Mouse (Mus musculus) stomach, embryonic 14.5 days (tissue): ENCODE data around the gene Dda1. TPM values are rescaled to one million over a fixed set of nuclear protein-coding genes. Genes with fewer than 3 reads are reported as not detected.

ENCODE experiments used
- ATAC-seq: fragments of 200-750 bp; cut with Nextera tagmentation; 2 replicates; pipeline ENCODE4 v1.8.0; 2017; ENCODE audit warnings: low read depth, moderate TSS enrichment; ENCODE audit not compliant: insufficient number of reproducible peaks, insufficient read depth, low FRiP score
- H3K27ac ChIP-seq: fragments of 300-500 bp; sonication (generic); 2 replicates; pipeline ENCODE4 v1.5.1; 2014; ENCODE audit warnings: mild to moderate bottlenecking, low read length, moderate library complexity, mixed read lengths
- H3K27me3 ChIP-seq: fragments of 300-500 bp; sonication (generic); 2 replicates; pipeline ENCODE4 v1.6.1; 2014; ENCODE audit warnings: low read length, control low read depth, mixed read lengths; ENCODE audit not compliant: control insufficient read depth, insufficient read depth
- H3K36me3 ChIP-seq: fragments of 300-500 bp; sonication (generic); 2 replicates; pipeline ENCODE4 v1.6.1; 2014; ENCODE audit warnings: mild to moderate bottlenecking, control low read depth, low read length, moderate library complexity, mixed read lengths; ENCODE audit not compliant: control insufficient read depth, insufficient read depth
- H3K4me1 ChIP-seq: fragments of 300-500 bp; sonication (generic); 2 replicates; pipeline ENCODE4 v1.6.1; 2014; ENCODE audit warnings: low read length, control low read depth, mixed read lengths; ENCODE audit not compliant: control insufficient read depth, insufficient read depth
- H3K4me2 ChIP-seq: fragments of 300-500 bp; sonication (generic); replicated peaks from 2 replicates; pipeline ENCODE4 v1.6.1; 2014; ENCODE audit warnings: low read depth, low read length, control low read depth
- H3K4me3 ChIP-seq: fragments of 300-500 bp; sonication (generic); 2 replicates; pipeline ENCODE4 v1.5.1; 2014; ENCODE audit warnings: low read depth, low read length, control low read depth
- H3K9ac ChIP-seq: fragments of 300-500 bp; sonication (generic); replicated peaks from 2 replicates; pipeline ENCODE4 v1.6.1; 2014; ENCODE audit warnings: low read depth, mild to moderate bottlenecking, control low read depth, low read length, moderate library complexity, mixed read lengths
- H3K9me3 ChIP-seq: fragments of 300-500 bp; sonication (generic); 2 replicates; pipeline ENCODE4 v1.6.1; 2016; ENCODE audit warnings: low read depth, low read length, control low read depth; ENCODE audit not compliant: control insufficient read depth
- WGBS: fragments of 180-500 bp; shearing (Covaris S2); extraction: QIAGEN DNeasy Blood & Tissue Kit; methylation state at CpG from one replicate; pipeline ENCODE4 v1.1.7; 2014; 5-methylcytosine and 5-hydroxymethylcytosine counted together
- polyA plus RNA-seq: library from polyadenylated mRNA; unstranded; fragments of >200 nt; fragmentation: Nextera tagmentation; extraction: Ambion mirVana; gene quantifications from 2 replicates; pipeline ENCODE4 v1.2.1, GENCODE M21; 2014

The Dda1 gene
- polyA plus RNA-seq, 1 experiment from 2014 or later = 98.9 TPM

GRCm38 (mm10) chr8:71454668-71455067, 14.3 kb upstream of the Dda1 start:
- H3K9me3 ChIP-seq = no peaks in the 10 kb centered on the region
- peaks cover 14% of the 10 kb centered on the region; the same call in 1 of the 2 replicates for H3K36me3 ChIP-seq
- H3K4me3 ChIP-seq = no peak overlapping the region
- WGBS = 77% methylated on average over 8 of the region's 8 CpGs
- H3K27ac ChIP-seq = no peak overlapping the region
- ATAC-seq = no peak
- no peaks in the 10 kb centered on the region for H3K27me3 ChIP-seq
- no peak overlapping the region for H3K9ac ChIP-seq
- H3K4me1 ChIP-seq = no peaks in the 10 kb centered on the region
- no peak overlapping the region for H3K4me2 ChIP-seq

GRCm38 (mm10) chr8:71456906-71457305, 12.1 kb upstream of the Dda1 start:
- Histone ChIP-seq H3K9me3 (no peaks in the 10 kb centered on the region), H3K27me3 (no peaks in the 10 kb centered on the region), H3K4me2 (no peak overlapping the region), H3K36me3 (peaks cover 21% of the 10 kb centered on the region), H3K27ac (no peak overlapping the region), H3K4me3 (no peak overlapping the region), H3K4me1 (0 out of 2 replicates have a peak, but pooled peaks cover 3% of the 10 kb centered on the region), H3K9ac (no peak overlapping the region)
- ATAC-seq = no peak
- WGBS = 37% methylated on average over 19 of the region's 22 CpGs

GRCm38 (mm10) chr8:71457659-71458270, 11.2 kb upstream of the Dda1 start:
- H3K27ac ChIP-seq = no peak overlapping the region
- WGBS = 82% methylated on average over 20 of the region's 20 CpGs
- H3K4me2 ChIP-seq = no peak overlapping the region
- H3K36me3 ChIP-seq = peaks cover 21% of the 10 kb centered on the region
- peaks cover 12% of the 10 kb centered on the region; the same call in 1 of the 2 replicates for H3K4me1 ChIP-seq
- no peaks in the 10 kb centered on the region for H3K9me3 ChIP-seq
- H3K9ac ChIP-seq = no peak overlapping the region
- no peaks in the 10 kb centered on the region for H3K27me3 ChIP-seq
- H3K4me3 ChIP-seq = no peak overlapping the region
- ATAC-seq = no peak

- Histone ChIP-seq H3K36me3 (peaks cover 21% of the 10 kb centered on the region), H3K4me3 (no peak overlapping the region), H3K4me1 (peaks cover 21% of the 10 kb centered on the region; the same call in 1 of the 2 replicates), H3K27me3 (no peaks in the 10 kb centered on the region), H3K9me3 (no peaks in the 10 kb centered on the region), H3K27ac (no peak overlapping the region), H3K4me2 (no peak overlapping the region), H3K9ac (no peak overlapping the region)
- 92% methylated on average over 6 of the region's 6 CpGs for WGBS
- no peak for ATAC-seq
Measured at GRCm38 (mm10) chr8:71460716-71461115, 8.3 kb upstream of the Dda1 start.

- H3K4me3 ChIP-seq = no peak overlapping the region
- H3K4me2 ChIP-seq = no peak overlapping the region
- H3K27ac ChIP-seq = no peak overlapping the region
- no peak overlapping the region for H3K9ac ChIP-seq
- no peaks in the 10 kb centered on the region for H3K9me3 ChIP-seq
- H3K27me3 ChIP-seq = no peaks in the 10 kb centered on the region
- ATAC-seq = no peak
- H3K36me3 ChIP-seq = peaks cover 21% of the 10 kb centered on the region
- peaks cover 22% of the 10 kb centered on the region; the same call in 1 of the 2 replicates for H3K4me1 ChIP-seq
- 81% methylated on average over 47 of the region's 47 CpGs for WGBS
Measured at GRCm38 (mm10) chr8:71461152-71461840, 7.7 kb upstream of the Dda1 start.

GRCm38 (mm10) chr8:71462191-71462590, 6.8 kb upstream of the Dda1 start:
- Histone ChIP-seq H3K4me1 (peaks cover 22% of the 10 kb centered on the region; the same call in 1 of the 2 replicates), H3K36me3 (peaks cover 21% of the 10 kb centered on the region), H3K27ac (no peak overlapping the region), H3K4me2 (peak overlapping the region; percentile 87), H3K9ac (no peak overlapping the region), H3K9me3 (no peaks in the 10 kb centered on the region), H3K27me3 (no peaks in the 10 kb centered on the region), H3K4me3 (peak overlapping the region; percentile 82; the same call in 1 of the 2 replicates)
- no peak for ATAC-seq
- WGBS = 62% methylated on average over 4 of the region's 4 CpGs

GRCm38 (mm10) chr8:71462786-71463185, 6.2 kb upstream of the Dda1 start:
- 3% methylated on average over 16 of the region's 16 CpGs for WGBS
- Histone ChIP-seq H3K4me1 (peaks cover 22% of the 10 kb centered on the region; the same call in 1 of the 2 replicates), H3K4me2 (peak overlapping the region; percentile 87), H3K9ac (peak overlapping the region; percentile 74), H3K9me3 (no peaks in the 10 kb centered on the region), H3K36me3 (peaks cover 19% of the 10 kb centered on the region), H3K27me3 (no peaks in the 10 kb centered on the region), H3K27ac (0 out of 2 replicates have a peak overlapping the region, but pooled peaks have one; percentile 44), H3K4me3 (peak overlapping the region; percentile 82)
- no peak for ATAC-seq

- Histone ChIP-seq H3K36me3 (peaks cover 14% of the 10 kb centered on the region), H3K4me3 (peak within 1 kb of the TSS; percentile 82), H3K9ac (peak within 1 kb of the TSS; percentile 74), H3K4me2 (peak within 1 kb of the TSS; percentile 87), H3K4me1 (peaks cover 22% of the 10 kb centered on the region; the same call in 1 of the 2 replicates), H3K27ac (peak within 1 kb of the TSS; percentile 86), H3K27me3 (no peaks in the 10 kb centered on the region), H3K9me3 (no peaks in the 10 kb centered on the region)
- under 1% methylated on average over 55 of the region's 55 CpGs for WGBS
- ATAC-seq = peak; percentile 85
Measured at GRCm38 (mm10) chr8:71463188-71464033, 5.6 kb upstream of the Dda1 start, which contains the start of gene Abhd8. TSS of gene Abhd8 (minus strand) at chr8:71463655.
